Mouse (Mus musculus): ENCODE data around the gene Ccdc78. TPM values are rescaled to one million over a fixed set of nuclear protein-coding genes. Genes with fewer than 3 reads are reported as not detected.

The Ccdc78 gene
- polyA plus RNA-seq, 1 experiment = not detected

DNA sequence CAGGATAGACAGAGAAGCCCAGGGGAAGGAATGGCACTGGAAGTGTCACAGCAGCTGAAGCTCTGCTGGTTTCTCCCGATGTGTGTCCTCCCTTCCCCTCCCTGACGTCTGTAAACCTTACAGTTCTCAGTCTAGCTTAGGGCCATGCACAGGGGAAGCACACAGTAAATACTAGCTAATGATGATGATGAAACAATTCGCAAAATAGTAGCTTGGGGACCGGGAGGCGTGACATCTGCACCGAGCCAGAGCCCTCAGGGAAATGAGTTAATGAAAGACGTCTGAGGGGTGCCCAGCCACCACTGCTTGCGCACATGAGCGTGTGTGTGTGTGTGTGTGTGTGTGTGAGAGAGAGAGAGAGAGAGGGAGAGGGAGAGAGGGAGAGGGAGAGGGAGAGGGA lies 17.0 kb upstream of the Ccdc78 start:
- TF ChIP-seq POLR2A (IDR thresholded peaks at IDR 0.05; ENCODE audit: insufficient read depth, low read length) (no peak), CTCF (IDR thresholded peaks at IDR 0.05; ENCODE audit: low read depth, low read length) (no peak), EP300 (IDR thresholded peaks at IDR 0.05; ENCODE audit: insufficient read depth, low read depth, low read length) (no peak)
- H3K4me1 ChIP-seq (ENCODE audit: control insufficient read depth, insufficient read depth, low read length) = no peaks in the 10 kb centered on the region
- no peaks in the 10 kb centered on the region for H3K27me3 ChIP-seq (ENCODE audit: control insufficient read depth, insufficient read depth, low read length, poor library complexity, severe bottlenecking)
- no peak overlapping the region for H3K27ac ChIP-seq (ENCODE audit: insufficient read depth, low read length)
- H3K9ac ChIP-seq (ENCODE audit: low read depth, poor library complexity, severe bottlenecking) = no peak overlapping the region
- no peaks in the 10 kb centered on the region for H3K9me3 ChIP-seq (replicated peaks; ENCODE audit: control insufficient read depth, insufficient read depth, low read length, poor library complexity, severe bottlenecking)
- no peaks in the 10 kb centered on the region for H3K36me3 ChIP-seq (ENCODE audit: control insufficient read depth, insufficient read depth, low read length, poor library complexity, severe bottlenecking)
- no peak overlapping the region for H3K4me3 ChIP-seq (ENCODE audit: low read depth, low read length)

DNA sequence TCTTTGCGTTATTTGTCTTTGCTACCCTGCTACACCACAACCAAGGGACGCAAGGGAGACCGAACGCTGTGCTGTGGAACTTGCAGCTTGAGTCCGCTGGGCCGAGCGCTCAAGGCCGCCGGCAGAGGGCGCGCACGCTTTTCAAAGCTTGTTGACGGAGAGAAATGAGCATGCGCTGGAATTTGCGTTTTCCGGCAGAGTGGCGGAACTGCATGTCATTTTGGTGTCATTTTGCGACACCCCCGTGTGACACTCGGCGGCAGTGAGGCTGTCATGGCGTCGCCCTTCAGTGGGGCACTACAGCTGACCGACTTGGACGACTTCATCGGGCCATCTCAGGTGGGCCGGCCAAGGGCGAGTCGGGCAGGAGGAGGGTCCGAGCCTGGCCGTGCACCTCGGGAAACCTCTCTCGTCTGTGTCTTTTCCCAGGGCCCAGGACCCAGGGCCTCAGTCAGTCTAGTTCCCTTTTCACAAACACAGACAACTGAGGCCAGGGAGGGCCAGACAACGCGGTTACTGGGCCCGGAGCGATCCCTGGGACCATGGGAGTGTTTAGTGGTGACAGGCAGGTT lies 12.7 kb upstream of the Ccdc78 start, which contains the start of gene Narfl:
Gene Narfl, plus strand, starts transcription at position 228 of the 572 bp plus-strand sequence.
- Histone ChIP-seq H3K27me3 (ENCODE audit: control insufficient read depth, insufficient read depth, low read length, poor library complexity, severe bottlenecking) (no peaks in the 10 kb centered on the region), H3K9me3 (replicated peaks; ENCODE audit: control insufficient read depth, insufficient read depth, low read length, poor library complexity, severe bottlenecking) (no peaks in the 10 kb centered on the region), H3K4me1 (ENCODE audit: control insufficient read depth, insufficient read depth, low read length) (no peaks in the 10 kb centered on the region), H3K27ac (ENCODE audit: insufficient read depth, low read length) (peak within 1 kb of the TSS; percentile 45), H3K4me3 (ENCODE audit: low read depth, low read length) (peak within 1 kb of the TSS; percentile 64), H3K36me3 (ENCODE audit: control insufficient read depth, insufficient read depth, low read length, poor library complexity, severe bottlenecking) (no peaks in the 10 kb centered on the region), H3K9ac (ENCODE audit: low read depth, poor library complexity, severe bottlenecking) (peak within 1 kb of the TSS; percentile 21)
- no peak for TF ChIP-seq EP300 (IDR thresholded peaks at IDR 0.05; ENCODE audit: insufficient read depth, low read depth, low read length)
- TF ChIP-seq CTCF (IDR thresholded peaks at IDR 0.05; ENCODE audit: low read depth, low read length) = peak; percentile 95

DNA sequence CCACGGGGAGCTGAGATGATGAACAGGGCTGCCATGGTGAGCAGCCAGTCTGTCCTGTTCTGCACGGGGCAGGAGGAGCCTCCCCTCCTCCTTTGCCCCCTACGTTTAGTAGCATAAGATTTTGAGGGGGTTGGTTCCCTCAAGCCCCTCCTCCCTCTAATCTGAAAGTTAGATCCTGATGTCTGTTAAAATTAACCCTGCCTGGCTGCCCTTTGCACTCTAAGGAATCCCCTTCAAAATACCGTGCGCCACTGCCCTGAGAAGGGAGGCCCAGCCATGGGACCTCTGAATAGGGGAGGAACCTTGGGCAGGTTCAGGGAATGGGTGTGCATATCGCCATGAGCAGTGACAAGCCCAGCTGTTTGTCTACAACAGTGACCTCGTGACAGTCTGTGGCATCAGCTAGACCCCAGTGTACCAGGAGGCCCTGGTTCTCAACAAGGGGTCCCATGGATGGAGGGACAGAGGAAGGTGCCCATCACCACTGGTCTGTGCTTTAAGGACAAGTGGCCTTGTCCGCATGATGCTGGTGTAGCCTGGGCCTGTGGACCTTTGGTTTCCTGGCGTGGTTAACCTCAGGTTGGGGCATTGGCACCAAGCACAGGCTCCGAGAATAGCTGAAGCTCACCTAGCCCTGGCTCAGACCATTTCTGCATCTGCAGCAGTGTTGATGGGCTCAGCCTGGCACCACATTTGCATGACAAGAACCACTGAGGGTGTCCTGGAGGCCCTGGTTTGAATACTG lies 10.9 kb upstream of the Ccdc78 start:
- no peak for TF ChIP-seq POLR2A (IDR thresholded peaks at IDR 0.05; ENCODE audit: insufficient read depth, low read length)
- no peak for TF ChIP-seq CTCF (IDR thresholded peaks at IDR 0.05; ENCODE audit: low read depth, low read length)
- TF ChIP-seq EP300 (IDR thresholded peaks at IDR 0.05; ENCODE audit: insufficient read depth, low read depth, low read length) = no peak
- H3K9me3 ChIP-seq (replicated peaks; ENCODE audit: control insufficient read depth, insufficient read depth, low read length, poor library complexity, severe bottlenecking) = no peaks in the 10 kb centered on the region
- H3K27me3 ChIP-seq (ENCODE audit: control insufficient read depth, insufficient read depth, low read length, poor library complexity, severe bottlenecking) = no peaks in the 10 kb centered on the region
- H3K36me3 ChIP-seq (ENCODE audit: control insufficient read depth, insufficient read depth, low read length, poor library complexity, severe bottlenecking) = no peaks in the 10 kb centered on the region
- H3K27ac ChIP-seq (ENCODE audit: insufficient read depth, low read length) = no peak overlapping the region
- no peaks in the 10 kb centered on the region for H3K4me1 ChIP-seq (ENCODE audit: control insufficient read depth, insufficient read depth, low read length)
- no peak overlapping the region for H3K4me3 ChIP-seq (ENCODE audit: low read depth, low read length)
- no peak overlapping the region for H3K9ac ChIP-seq (ENCODE audit: low read depth, poor library complexity, severe bottlenecking)

DNA sequence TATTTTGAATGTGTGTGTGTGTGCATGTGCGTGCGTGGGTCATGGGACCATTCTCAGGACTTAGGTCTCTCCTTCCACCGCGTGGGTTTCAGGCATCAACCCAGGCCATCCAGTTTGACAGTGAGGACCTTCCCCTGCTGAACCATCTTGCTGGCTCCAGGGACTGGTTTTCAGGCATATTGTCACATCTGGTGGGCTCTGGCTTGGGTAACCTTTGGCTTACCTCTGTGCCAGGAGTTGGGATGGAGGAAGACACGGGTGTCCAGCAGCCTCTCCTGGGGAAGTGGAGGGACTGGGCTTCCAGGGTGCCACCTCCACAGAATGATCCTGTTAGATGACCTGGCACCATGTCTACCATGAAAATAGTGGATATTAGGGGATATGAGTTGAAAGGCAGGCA lies 8.4 kb upstream of the Ccdc78 start:
- H3K27me3 ChIP-seq (ENCODE audit: control insufficient read depth, insufficient read depth, low read length, poor library complexity, severe bottlenecking) = no peaks in the 10 kb centered on the region
- H3K4me3 ChIP-seq (ENCODE audit: low read depth, low read length) = no peak overlapping the region
- H3K36me3 ChIP-seq (ENCODE audit: control insufficient read depth, insufficient read depth, low read length, poor library complexity, severe bottlenecking) = peaks cover 4% of the 10 kb centered on the region
- no peak overlapping the region for H3K9ac ChIP-seq (ENCODE audit: low read depth, poor library complexity, severe bottlenecking)
- TF ChIP-seq CTCF (IDR thresholded peaks at IDR 0.05; ENCODE audit: low read depth, low read length) (no peak), POLR2A (IDR thresholded peaks at IDR 0.05; ENCODE audit: insufficient read depth, low read length) (no peak), EP300 (IDR thresholded peaks at IDR 0.05; ENCODE audit: insufficient read depth, low read depth, low read length) (no peak)
- no peaks in the 10 kb centered on the region for H3K4me1 ChIP-seq (ENCODE audit: control insufficient read depth, insufficient read depth, low read length)
- no peak overlapping the region for H3K27ac ChIP-seq (ENCODE audit: insufficient read depth, low read length)
- H3K9me3 ChIP-seq (replicated peaks; ENCODE audit: control insufficient read depth, insufficient read depth, low read length, poor library complexity, severe bottlenecking) = no peaks in the 10 kb centered on the region

DNA sequence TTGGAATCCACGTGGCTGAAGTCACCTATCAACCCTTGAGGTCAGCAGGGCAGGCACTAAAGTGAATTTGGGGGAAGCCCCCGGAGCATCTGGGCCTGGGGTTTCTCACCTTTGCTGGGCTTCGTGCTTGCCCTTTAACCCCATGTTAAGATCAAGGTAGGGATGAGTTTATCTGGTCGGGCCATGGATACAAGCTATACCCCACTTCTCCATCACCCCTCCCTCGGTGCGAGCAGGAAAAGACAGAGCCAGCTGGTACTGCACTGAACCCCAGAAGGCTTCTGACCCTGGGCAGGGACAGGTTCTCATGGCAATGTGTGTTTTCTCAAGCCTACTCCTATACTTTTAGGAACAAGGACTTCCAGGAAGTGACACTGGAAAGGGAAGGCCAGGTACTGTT lies 5.0 kb upstream of the Ccdc78 start:
- Histone ChIP-seq H3K4me1 (ENCODE audit: control insufficient read depth, insufficient read depth, low read length) (no peaks in the 10 kb centered on the region), H3K36me3 (ENCODE audit: control insufficient read depth, insufficient read depth, low read length, poor library complexity, severe bottlenecking) (peaks cover 4% of the 10 kb centered on the region), H3K9me3 (replicated peaks; ENCODE audit: control insufficient read depth, insufficient read depth, low read length, poor library complexity, severe bottlenecking) (no peaks in the 10 kb centered on the region), H3K27me3 (ENCODE audit: control insufficient read depth, insufficient read depth, low read length, poor library complexity, severe bottlenecking) (no peaks in the 10 kb centered on the region), H3K4me3 (ENCODE audit: low read depth, low read length) (no peak overlapping the region), H3K27ac (ENCODE audit: insufficient read depth, low read length) (no peak overlapping the region), H3K9ac (ENCODE audit: low read depth, poor library complexity, severe bottlenecking) (no peak overlapping the region)
- TF ChIP-seq EP300 (IDR thresholded peaks at IDR 0.05; ENCODE audit: insufficient read depth, low read depth, low read length) (no peak), POLR2A (IDR thresholded peaks at IDR 0.05; ENCODE audit: insufficient read depth, low read length) (no peak), CTCF (IDR thresholded peaks at IDR 0.05; ENCODE audit: low read depth, low read length) (no peak)

DNA sequence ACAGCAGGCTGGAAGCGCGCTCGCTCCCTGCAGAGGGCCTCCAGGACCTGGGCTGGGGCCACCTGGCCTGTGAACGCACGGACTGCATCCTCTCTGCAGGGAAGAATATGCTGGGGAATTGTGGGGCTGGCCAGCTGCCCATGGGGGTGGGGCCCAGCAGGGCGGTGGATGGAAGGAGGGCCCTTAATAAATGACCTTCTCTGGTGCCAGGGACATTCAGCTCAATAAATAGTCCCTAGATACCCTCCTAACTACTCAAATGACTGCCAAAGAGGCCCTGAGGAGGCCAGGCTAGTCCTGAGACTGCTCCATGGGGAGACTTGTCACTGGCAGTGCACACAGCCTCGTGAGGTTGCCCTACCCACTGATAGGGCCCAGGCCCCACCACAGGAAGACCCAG lies 3.3 kb upstream of the Ccdc78 start:
- H3K4me1 ChIP-seq (ENCODE audit: control insufficient read depth, insufficient read depth, low read length) = no peaks in the 10 kb centered on the region
- H3K9me3 ChIP-seq (replicated peaks; ENCODE audit: control insufficient read depth, insufficient read depth, low read length, poor library complexity, severe bottlenecking) = no peaks in the 10 kb centered on the region
- H3K27ac ChIP-seq (ENCODE audit: insufficient read depth, low read length) = no peak overlapping the region
- no peak overlapping the region for H3K9ac ChIP-seq (ENCODE audit: low read depth, poor library complexity, severe bottlenecking)
- no peak for TF ChIP-seq CTCF (IDR thresholded peaks at IDR 0.05; ENCODE audit: low read depth, low read length)
- no peak overlapping the region for H3K4me3 ChIP-seq (ENCODE audit: low read depth, low read length)
- peaks cover 4% of the 10 kb centered on the region for H3K36me3 ChIP-seq (ENCODE audit: control insufficient read depth, insufficient read depth, low read length, poor library complexity, severe bottlenecking)
- H3K27me3 ChIP-seq (ENCODE audit: control insufficient read depth, insufficient read depth, low read length, poor library complexity, severe bottlenecking) = no peaks in the 10 kb centered on the region
